Mouse (Mus musculus): ENCODE measurements around the gene Sart1.

Sart1 gene

GRCm38 (mm10) chr19:5388588-5389242, at the start of gene Sart1:
Gene Sart1, minus strand, starts transcription at chr19:5388703.
- in situ Hi-C loops (cut with MboI; ENCODE audit: unreplicated experiment in 2 of 2): no loop called here

- in situ Hi-C loops (cut with MboI; ENCODE audit: unreplicated experiment in 2 of 2): loop anchor here in 1 of 2 experiments (5.0 kb wide), 1 partner anchor 53 kb away; the partner anchor contains the start of gene Mus81
These were observed 45.4 kb upstream of the Sart1 start for GRCm38 (mm10) chr19:5433951-5434350.

- in situ Hi-C loops (cut with MboI; ENCODE audit: unreplicated experiment in 2 of 2): loop anchor here in 1 of 2 experiments (5.0 kb wide), 1 partner anchor 54 kb away; the partner anchor contains the start of gene Mus81
These were observed 44.7 kb upstream of the Sart1 start for GRCm38 (mm10) chr19:5432992-5433852.

- in situ Hi-C loops (cut with MboI; ENCODE audit: unreplicated experiment in 2 of 2): loop anchor here in 1 of 2 experiments (5.0 kb wide), 1 partner anchor 55 kb away; the partner anchor contains the start of gene Mus81
These were observed 43.5 kb upstream of the Sart1 start for GRCm38 (mm10) chr19:5431911-5432464.

- in situ Hi-C loops (cut with MboI; ENCODE audit: unreplicated experiment in 2 of 2): loop anchor here in 1 of 2 experiments (5.0 kb wide), 1 partner anchor 57 kb away; the partner anchor contains the start of gene Mus81
These were observed 41.9 kb upstream of the Sart1 start for GRCm38 (mm10) chr19:5430408-5430807.

GRCm38 (mm10) chr19:5429806-5430205, 41.3 kb upstream of the Sart1 start:
- in situ Hi-C loops (cut with MboI; ENCODE audit: unreplicated experiment in 2 of 2): loop anchor here (5.0 to 10.0 kb wide), 2 partner anchors 55 to 57 kb away; partner anchors contain the start of gene Mus81 (in 2 of the 2)

- in situ Hi-C loops (cut with MboI; ENCODE audit: unreplicated experiment in 2 of 2): loop anchor here (5.0 to 10.0 kb wide), 2 partner anchors 54 to 58 kb away; partner anchors contain the start of gene Mus81 (in 1 of the 2)
These were observed 40.7 kb upstream of the Sart1 start for GRCm38 (mm10) chr19:5429219-5429618.

GRCm38 (mm10) chr19:5428083-5428482, 39.6 kb upstream of the Sart1 start:
- in situ Hi-C loops (cut with MboI; ENCODE audit: unreplicated experiment in 2 of 2): loop anchor here (5.0 to 10.0 kb wide), 2 partner anchors 53 to 59 kb away; partner anchors contain the start of gene Mus81 (in 1 of the 2)

GRCm38 (mm10) chr19:5426640-5427290, 38.3 kb upstream of the Sart1 start:
- in situ Hi-C loops (cut with MboI; ENCODE audit: unreplicated experiment in 2 of 2): loop anchor here (5.0 to 10.0 kb wide), 2 partner anchors 52 to 61 kb away; partner anchors contain the start of gene Mus81 (in 1 of the 2)

GRCm38 (mm10) chr19:5425906-5426565, 37.5 kb upstream of the Sart1 start:
- in situ Hi-C loops (cut with MboI; ENCODE audit: unreplicated experiment in 2 of 2): loop anchor here (5.0 to 10.0 kb wide), 2 partner anchors 51 to 61 kb away; partner anchors contain the start of gene Mus81 (in 1 of the 2)

GRCm38 (mm10) chr19:5424782-5425741, 36.6 kb upstream of the Sart1 start, which contains the start of the genes Drap1 and AI837181:
Gene Drap1, minus strand, starts transcription at chr19:5424979.
Gene AI837181, plus strand, starts transcription at chr19:5425144.
- in situ Hi-C loops (cut with MboI; ENCODE audit: unreplicated experiment in 2 of 2): loop anchor here (5.0 to 10.0 kb wide), 2 partner anchors 50 to 62 kb away; partner anchors contain the start of gene Mus81 (in 1 of the 2)

GRCm38 (mm10) chr19:5424092-5424781, 35.7 kb upstream of the Sart1 start:
- in situ Hi-C loops (cut with MboI; ENCODE audit: unreplicated experiment in 2 of 2): loop anchor here in 1 of 2 experiments (10.0 kb wide), 1 partner anchor 49 kb away; no protein-coding TSS in a partner anchor

- in situ Hi-C loops (cut with MboI; ENCODE audit: unreplicated experiment in 2 of 2): loop anchor here in 1 of 2 experiments (10.0 kb wide), 1 partner anchor 49 kb away; no protein-coding TSS in a partner anchor
These were observed 35.1 kb upstream of the Sart1 start for GRCm38 (mm10) chr19:5423561-5423960.

- in situ Hi-C loops (cut with MboI; ENCODE audit: unreplicated experiment in 2 of 2): loop anchor here in 1 of 2 experiments (10.0 kb wide), 1 partner anchor 48 kb away; no protein-coding TSS in a partner anchor
These were observed 34.5 kb upstream of the Sart1 start for GRCm38 (mm10) chr19:5422895-5423443.

GRCm38 (mm10) chr19:5422267-5422666, 33.8 kb upstream of the Sart1 start:
- in situ Hi-C loops (cut with MboI; ENCODE audit: unreplicated experiment in 2 of 2): loop anchor here in 1 of 2 experiments (10.0 kb wide), 1 partner anchor 47 kb away; no protein-coding TSS in a partner anchor

GRCm38 (mm10) chr19:5421784-5422183, 33.3 kb upstream of the Sart1 start:
- in situ Hi-C loops (cut with MboI; ENCODE audit: unreplicated experiment in 2 of 2): loop anchor here in 1 of 2 experiments (10.0 kb wide), 1 partner anchor 47 kb away; no protein-coding TSS in a partner anchor

- in situ Hi-C loops (cut with MboI; ENCODE audit: unreplicated experiment in 2 of 2): loop anchor here in 1 of 2 experiments (10.0 kb wide), 1 partner anchor 46 kb away; no protein-coding TSS in a partner anchor
These were observed 32.1 kb upstream of the Sart1 start for GRCm38 (mm10) chr19:5420579-5420978.
